Mouse (Mus musculus) gastrocnemius, adult 2 months (tissue): Measurements from ENCODE around the gene Tcf12. TPM values are rescaled to one million over a fixed set of nuclear protein-coding genes. Genes with fewer than 3 reads are reported as not detected.

Experiments used
- DNase-seq: peaks from one replicate; pipeline ENCODE4 v3.0.0; 2022
- H3K27ac ChIP-seq: fragments of 200-600 bp; 2 replicates; pipeline ENCODE4 v1.8.1; 2022; ENCODE audit warnings: mild to moderate bottlenecking
- H3K4me3 ChIP-seq: fragments of 200-600 bp; 2 replicates; pipeline ENCODE4 v1.8.1; 2022; ENCODE audit warnings: mild to moderate bottlenecking, moderate library complexity
- CTCF ChIP-seq: fragments of 200-600 bp; IDR thresholded peaks from 2 replicates; pipeline ENCODE4 v1.8.1; 2022; ENCODE audit warnings: antibody characterized with exemption, mild to moderate bottlenecking, moderate library complexity
- intact Hi-C: fragments of 180-260 bp; cut with DNase I; formaldehyde crosslinking; loops from one replicate; pipeline ENCODE4 v1.15.1; 2025
- microRNA-seq: library from miRNA; unstranded; fragments of <30 nt; microRNA quantifications from one replicate; pipeline ENCODE4 v1.2.0, GENCODE M21; 2021
- total RNA-seq, 2 experiments: library from RNA; stranded (reverse); gene quantifications; 2 replicates each; pipeline ENCODE4 v1.2.3; 2021

Tcf12 gene
- total RNA-seq, 2 experiments from 2014 or later: 24.3 to 32.1 TPM

GRCm38 (mm10) chr9:71816121-71816520, 295.6 kb downstream of the Tcf12 start:
- no peak overlapping the region for H3K4me3 ChIP-seq
- DNase-seq: no peak
- intact Hi-C loops: no loop called here
- no peak overlapping the region for H3K27ac ChIP-seq
- no peak for TF ChIP-seq CTCF

- intact Hi-C loops: no loop called here
- DNase-seq: peak; percentile 8
- Histone ChIP-seq H3K27ac (no peak overlapping the region), H3K4me3 (no peak overlapping the region)
- TF ChIP-seq CTCF: no peak
These were observed 298.1 kb downstream of the Tcf12 start for GRCm38 (mm10) chr9:71813565-71813964.

GRCm38 (mm10) chr9:71812914-71813313, 298.8 kb downstream of the Tcf12 start:
- H3K4me3 ChIP-seq: no peak overlapping the region
- no peak for TF ChIP-seq CTCF
- peak; percentile 3 for DNase-seq
- H3K27ac ChIP-seq: no peak overlapping the region; the same call in 1 of the 2 replicates
- intact Hi-C loops: no loop called here

GRCm38 (mm10) chr9:71812402-71812801, 299.3 kb downstream of the Tcf12 start:
- H3K4me3 ChIP-seq: no peak overlapping the region
- H3K27ac ChIP-seq: no peak overlapping the region; the same call in 1 of the 2 replicates
- TF ChIP-seq CTCF: peak; percentile 12; the same call in 1 of the 2 replicates
- DNase-seq: no peak
- intact Hi-C loops: no loop called here

- H3K27ac ChIP-seq: no peak overlapping the region
- H3K4me3 ChIP-seq: no peak overlapping the region
- no peak for TF ChIP-seq CTCF
- peak; percentile 12 for DNase-seq
- intact Hi-C loops: no loop called here
These were observed 300.3 kb downstream of the Tcf12 start for GRCm38 (mm10) chr9:71811404-71811803.

GRCm38 (mm10) chr9:71810723-71811122, 300.9 kb downstream of the Tcf12 start:
- no peak overlapping the region for H3K27ac ChIP-seq
- peak; percentile 8; the same call in 1 of the 2 replicates for TF ChIP-seq CTCF
- no peak overlapping the region for H3K4me3 ChIP-seq
- intact Hi-C loops: no loop called here
- DNase-seq: no peak

GRCm38 (mm10) chr9:71808640-71809254, 302.9 kb downstream of the Tcf12 start:
- no peak for DNase-seq
- H3K27ac ChIP-seq: no peak overlapping the region
- intact Hi-C loops: no loop called here
- peak overlapping the region; percentile 24; the same call in 1 of the 2 replicates for H3K4me3 ChIP-seq
- TF ChIP-seq CTCF: peak; percentile 63

- intact Hi-C loops: no loop called here
- TF ChIP-seq CTCF: no peak
- H3K27ac ChIP-seq: no peak overlapping the region
- H3K4me3 ChIP-seq: no peak overlapping the region
- no peak for DNase-seq
These were observed 303.9 kb downstream of the Tcf12 start for GRCm38 (mm10) chr9:71807801-71808200.

- H3K27ac ChIP-seq: no peak overlapping the region
- intact Hi-C loops: loop anchor here (1.0 kb wide), 1 partner anchor 160 kb away; no protein-coding TSS in a partner anchor
- peak; percentile 99 for TF ChIP-seq CTCF
- no peak overlapping the region for H3K4me3 ChIP-seq
- peak; percentile 82 for DNase-seq
These were observed 305.3 kb downstream of the Tcf12 start for GRCm38 (mm10) chr9:71806422-71806805.

GRCm38 (mm10) chr9:71805646-71806421, 305.8 kb downstream of the Tcf12 start:
- intact Hi-C loops: loop anchor here (1.0 kb wide), 1 partner anchor 160 kb away; no protein-coding TSS in a partner anchor
- DNase-seq: no peak
- Histone ChIP-seq H3K27ac (no peak overlapping the region), H3K4me3 (no peak overlapping the region)
- TF ChIP-seq CTCF: no peak

GRCm38 (mm10) chr9:71804116-71804515, 307.6 kb downstream of the Tcf12 start:
- intact Hi-C loops: no loop called here
- Histone ChIP-seq H3K27ac (no peak overlapping the region), H3K4me3 (no peak overlapping the region)
- DNase-seq: no peak
- no peak for TF ChIP-seq CTCF

GRCm38 (mm10) chr9:71803281-71803680, 308.4 kb downstream of the Tcf12 start:
- no peak overlapping the region for H3K4me3 ChIP-seq
- TF ChIP-seq CTCF: no peak
- no peak for DNase-seq
- no peak overlapping the region for H3K27ac ChIP-seq
- intact Hi-C loops: no loop called here

- no peak overlapping the region for H3K4me3 ChIP-seq
- intact Hi-C loops: no loop called here
- TF ChIP-seq CTCF: no peak
- no peak overlapping the region for H3K27ac ChIP-seq
- DNase-seq: no peak
These were observed 312.1 kb downstream of the Tcf12 start for GRCm38 (mm10) chr9:71799598-71799997.

- no peak for TF ChIP-seq CTCF
- intact Hi-C loops: no loop called here
- Histone ChIP-seq H3K4me3 (no peak overlapping the region), H3K27ac (no peak overlapping the region)
- no peak for DNase-seq
These were observed 313.5 kb downstream of the Tcf12 start for GRCm38 (mm10) chr9:71798176-71798575.

Small RNAs within 50 kb of the gene (microRNA-seq; reads per million reads assigned to microRNA genes)
- not detected for gene Gm27450

Other genes starting within 250 kb of the Tcf12 start
- gene Zfp280d, start 163.0 kb upstream of the Tcf12 start, total RNA-seq: 10 to 100 TPM; 18.3 to 19.5 TPM